Mouse (Mus musculus) lung, postnatal 4 days (tissue): ENCODE data around the gene Agr2.
A peak's percentile ranks its signal among the peaks of the same experiment; 100 is the strongest.

Experiments
- DNase-seq, 2 experiments: peaks; one replicate each; pipeline ENCODE4 v3.0.0; 2021

Agr2 gene

GRCm38 (mm10) chr12:35992711-35993110 is at the start of gene Agr2:
TSS of gene Agr2 (plus strand) at chr12:35992907.
- no peak for DNase-seq

GRCm38 (mm10) chr12:35951757-35952156 is 41.0 kb upstream of the Agr2 start:
- no peak for DNase-seq

- no peak for DNase-seq
Observed at GRCm38 (mm10) chr12:35957235-35957634, 35.5 kb upstream of the Agr2 start.

- DNase-seq = no peak
Observed at GRCm38 (mm10) chr12:35966098-35966767, 26.5 kb upstream of the Agr2 start.

- DNase-seq = no peak
Observed at GRCm38 (mm10) chr12:35966768-35967141, 26.0 kb upstream of the Agr2 start.

GRCm38 (mm10) chr12:35975898-35976297 is 16.8 kb upstream of the Agr2 start:
- DNase-seq = no peak

GRCm38 (mm10) chr12:35977633-35978246 is 15.0 kb upstream of the Agr2 start:
- DNase-seq = no peak

GRCm38 (mm10) chr12:35979625-35980024 is 13.1 kb upstream of the Agr2 start:
- no peak for DNase-seq

- peak; percentile 33 to 51 for DNase-seq
Observed at GRCm38 (mm10) chr12:35981732-35982360, 10.9 kb upstream of the Agr2 start.

GRCm38 (mm10) chr12:35983472-35983871 is 9.2 kb upstream of the Agr2 start:
- no peak for DNase-seq

GRCm38 (mm10) chr12:35984743-35985142 is 8.0 kb upstream of the Agr2 start:
- DNase-seq = no peak

- no peak for DNase-seq
Observed at GRCm38 (mm10) chr12:35993583-35993982, 876 bp downstream of the Agr2 start.

GRCm38 (mm10) chr12:35994098-35994497 is 1.4 kb downstream of the Agr2 start:
- DNase-seq = no peak

- DNase-seq = peak in 1 of 2 experiments; percentile 34
Observed at GRCm38 (mm10) chr12:35995799-35996198, 3.1 kb downstream of the Agr2 start.

- DNase-seq = no peak
Observed at GRCm38 (mm10) chr12:36004714-36005113, 12.0 kb downstream of the Agr2 start.

GRCm38 (mm10) chr12:36007581-36007980 is 14.9 kb downstream of the Agr2 start:
- DNase-seq = peak in 1 of 2 experiments; percentile 39

- no peak for DNase-seq
Observed at GRCm38 (mm10) chr12:36008364-36009047, 15.8 kb downstream of the Agr2 start.

GRCm38 (mm10) chr12:36013216-36013910 is 20.7 kb downstream of the Agr2 start:
- DNase-seq = no peak

- no peak for DNase-seq
Observed at GRCm38 (mm10) chr12:36017791-36018190, 25.1 kb downstream of the Agr2 start.

- DNase-seq = no peak
Observed at GRCm38 (mm10) chr12:36019572-36019971, 26.9 kb downstream of the Agr2 start.

GRCm38 (mm10) chr12:36020081-36020480 is 27.4 kb downstream of the Agr2 start:
- no peak for DNase-seq

GRCm38 (mm10) chr12:36020710-36021109 is 28.0 kb downstream of the Agr2 start:
- DNase-seq = no peak

GRCm38 (mm10) chr12:36026126-36026525 is 33.4 kb downstream of the Agr2 start:
- DNase-seq = no peak
